Mouse (Mus musculus) lung, postnatal 0 days (tissue): Measurements from ENCODE around the gene Plaur.

Experiments used
- CTCF ChIP-seq: IDR thresholded peaks from 2 replicates; pipeline ENCODE4 v1.5.1; 2016; ENCODE audit warnings: antibody characterized with exemption, mild to moderate bottlenecking
- EP300 ChIP-seq: IDR thresholded peaks from 2 replicates; pipeline ENCODE4 v1.6.1; 2016; ENCODE audit warnings: antibody characterized with exemption, mild to moderate bottlenecking, control low read depth

DNA sequence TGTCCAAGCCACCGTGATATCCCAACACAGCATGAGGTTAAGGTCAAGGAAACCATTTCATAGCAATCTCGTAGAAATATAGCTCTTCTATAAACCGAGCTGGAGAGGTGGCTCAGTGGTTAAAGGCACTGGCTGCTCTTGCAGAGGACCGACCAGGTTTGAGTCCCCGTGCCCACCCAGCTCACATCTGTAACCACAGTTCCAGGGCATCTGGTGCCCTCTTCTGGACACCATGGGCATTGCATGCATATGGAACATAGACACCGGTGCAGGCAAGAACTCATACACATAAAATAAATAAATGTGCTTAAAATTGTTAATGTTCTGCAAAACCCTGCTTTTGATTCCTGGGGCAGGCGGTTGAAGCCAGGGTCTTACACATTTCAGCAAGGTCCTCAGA, 10.7 kb downstream of the Plaur start:
- TF ChIP-seq CTCF = peak; percentile 79
- TF ChIP-seq EP300 = no peak
